Mouse (Mus musculus) hindbrain, embryonic 11.5 days (tissue): ENCODE results near the gene Iqce. TPM values are rescaled to one million over a fixed set of nuclear protein-coding genes. Genes with fewer than 3 reads are reported as not detected.
A peak's percentile ranks its signal among the peaks of the same experiment; 100 is the strongest.
"Not testable (repeated sequence)": the region's sequence is repeated elsewhere in the genome, so short reads cannot be mapped to it uniquely, and the experiment has no call there.

Experiments used
- ATAC-seq: fragments of 200-750 bp; cut with Nextera tagmentation; 2 replicates; pipeline ENCODE4 v1.8.0; 2017; ENCODE audit warnings: mild to moderate bottlenecking, moderate TSS enrichment, moderate library complexity; ENCODE audit not compliant: low FRiP score
- DNase-seq: peaks from one replicate; pipeline ENCODE4 v3.0.0-alpha.2; 2015; ENCODE audit warnings: low spot score
- H3K27ac ChIP-seq: fragments of 300-500 bp; sonication (generic); 2 replicates; pipeline ENCODE4 v1.5.1; 2014; ENCODE audit warnings: mild to moderate bottlenecking, low read depth, low read length
- H3K27me3 ChIP-seq: fragments of 300-500 bp; sonication (generic); 2 replicates; pipeline ENCODE4 v1.6.1; 2014; ENCODE audit warnings: mild to moderate bottlenecking, low read length, moderate library complexity, mixed read lengths; ENCODE audit not compliant: control insufficient read depth, insufficient read depth
- H3K36me3 ChIP-seq: fragments of 300-500 bp; sonication (generic); 2 replicates; pipeline ENCODE4 v1.6.1; 2014; ENCODE audit warnings: mild to moderate bottlenecking, low read length, moderate library complexity, mixed read lengths; ENCODE audit not compliant: control insufficient read depth, insufficient read depth
- H3K4me1 ChIP-seq: fragments of 300-500 bp; sonication (generic); replicated peaks from 2 replicates; pipeline ENCODE4 v1.6.1; 2014; ENCODE audit warnings: low read length, mixed read lengths; ENCODE audit not compliant: control insufficient read depth, insufficient read depth
- H3K4me2 ChIP-seq: fragments of 300-500 bp; sonication (generic); replicated peaks from 2 replicates; pipeline ENCODE4 v1.6.1; 2014; ENCODE audit warnings: mild to moderate bottlenecking, low read depth, low read length
- H3K4me3 ChIP-seq: fragments of 300-500 bp; sonication (generic); 2 replicates; pipeline ENCODE4 v1.5.1; 2014; ENCODE audit warnings: low read depth, low read length
- H3K9ac ChIP-seq: fragments of 300-500 bp; sonication (generic); 2 replicates; pipeline ENCODE4 v1.6.1; 2014; ENCODE audit warnings: low read depth, low read length
- H3K9me3 ChIP-seq: fragments of 300-500 bp; sonication (generic); 2 replicates; pipeline ENCODE4 v1.6.1; 2016; ENCODE audit warnings: low read length; ENCODE audit not compliant: control insufficient read depth
- WGBS: fragments of 180-500 bp; shearing (Covaris S2); extraction: QIAGEN DNeasy Blood & Tissue Kit; methylation state at CpG from one replicate; pipeline ENCODE4 v1.1.7; 2014; 5-methylcytosine and 5-hydroxymethylcytosine counted together
- polyA plus RNA-seq: library from polyadenylated mRNA; unstranded; fragments of >200 nt; fragmentation: Nextera tagmentation; extraction: Ambion mirVana; gene quantifications from 2 replicates; pipeline ENCODE4 v1.2.1, GENCODE M21; 2014

The Iqce gene
- polyA plus RNA-seq, 1 experiment from 2014 or later: 16.8 TPM

DNA sequence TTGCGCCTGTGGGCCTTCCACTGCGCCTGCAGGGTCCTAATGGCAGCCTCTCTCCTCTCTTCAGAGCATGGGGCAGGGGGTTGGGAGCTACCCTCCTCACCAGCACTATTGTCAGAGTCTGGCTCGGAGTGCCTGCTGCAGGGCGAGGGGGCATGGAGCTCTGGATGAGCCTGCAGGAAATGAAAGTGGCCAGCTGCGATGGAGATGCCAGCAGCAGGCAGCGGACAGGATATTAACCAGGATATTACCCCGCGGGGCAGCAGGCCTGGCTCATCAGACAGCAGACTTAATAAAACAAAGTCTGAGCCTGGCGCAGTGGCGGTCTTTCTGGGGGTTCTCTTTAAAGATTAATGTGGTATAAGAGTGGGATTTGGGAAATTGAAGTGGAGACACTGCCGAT is 27.1 kb downstream of the Iqce start:
- no peak overlapping the region for H3K4me3 ChIP-seq
- no peak overlapping the region for H3K27ac ChIP-seq
- no peak for DNase-seq
- no peaks in the 10 kb centered on the region for H3K27me3 ChIP-seq
- H3K4me2 ChIP-seq: no peak overlapping the region
- H3K9me3 ChIP-seq: no peaks in the 10 kb centered on the region
- H3K4me1 ChIP-seq: no peaks in the 10 kb centered on the region
- no peak for ATAC-seq
- no peak overlapping the region for H3K9ac ChIP-seq
- no peaks in the 10 kb centered on the region for H3K36me3 ChIP-seq
- WGBS: 86% methylated on average over 11 of the region's 11 CpGs

DNA sequence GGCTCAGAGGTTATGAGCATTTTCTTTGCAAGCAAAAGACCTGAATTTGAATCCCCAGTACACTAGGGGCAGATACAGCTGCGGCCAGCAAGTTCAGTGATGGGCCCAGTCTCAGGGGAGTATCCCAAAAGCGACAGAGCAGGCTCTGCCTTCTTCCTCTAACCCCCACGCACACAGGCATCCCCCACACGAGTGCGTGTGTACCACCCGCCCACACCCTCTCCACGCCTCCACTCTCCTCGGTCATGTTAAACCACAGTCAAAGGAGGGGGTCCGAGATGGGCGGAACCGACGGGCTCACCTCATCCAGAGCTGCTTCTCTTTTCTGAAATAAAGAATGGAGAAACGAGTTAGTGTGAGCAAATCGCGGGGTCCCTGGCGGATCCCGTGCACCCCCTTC is 28.1 kb downstream of the Iqce start:
- no peak overlapping the region for H3K4me2 ChIP-seq
- H3K9me3 ChIP-seq: no peaks in the 10 kb centered on the region
- no peak for ATAC-seq
- H3K27ac ChIP-seq: no peak overlapping the region
- no peak for DNase-seq
- H3K9ac ChIP-seq: no peak overlapping the region
- whole genome bisulfite sequencing: 89% methylated on average over 17 of the region's 17 CpGs
- H3K36me3 ChIP-seq: peaks cover 2% of the 10 kb centered on the region; the same call in 1 of the 2 replicates
- H3K4me3 ChIP-seq: no peak overlapping the region
- no peaks in the 10 kb centered on the region for H3K4me1 ChIP-seq
- H3K27me3 ChIP-seq: no peaks in the 10 kb centered on the region

- H3K9ac ChIP-seq, DNase-seq, H3K4me2 ChIP-seq, H3K4me1 ChIP-seq, H3K27me3 ChIP-seq, ATAC-seq, H3K27ac ChIP-seq, H3K4me3 ChIP-seq, H3K36me3 ChIP-seq, H3K9me3 ChIP-seq: not testable (repeated sequence)
- 88% methylated on average over 6 of the region's 6 CpGs for WGBS
These were observed 29.6 kb downstream of the Iqce start for GRCm38 (mm10) chr5:140672603-140673002.

DNA sequence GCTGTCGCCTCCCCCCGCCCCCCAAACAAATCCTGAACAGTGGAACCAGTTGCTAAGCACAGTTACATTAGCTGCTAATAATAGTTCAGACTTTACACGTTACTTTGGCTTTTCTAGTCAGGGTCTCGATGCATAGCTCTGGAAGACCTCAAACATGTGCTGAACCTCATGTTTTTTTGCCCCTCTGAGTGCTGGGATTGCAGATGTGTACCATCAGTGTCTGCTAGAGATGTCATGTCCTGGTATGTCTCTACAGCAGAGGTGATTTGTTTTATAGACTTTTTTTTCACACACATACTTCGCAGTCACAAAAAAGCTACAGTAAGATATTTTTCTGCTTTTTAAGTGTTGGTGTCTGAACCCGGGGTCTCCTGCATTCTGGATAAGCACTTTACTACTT is 30.1 kb downstream of the Iqce start:
- Histone ChIP-seq H3K9me3 (no peaks in the 10 kb centered on the region), H3K36me3 (peaks cover 3% of the 10 kb centered on the region; the same call in 1 of the 2 replicates), H3K4me3 (no peak overlapping the region), H3K27ac (no peak overlapping the region), H3K4me2 (no peak overlapping the region), H3K27me3 (no peaks in the 10 kb centered on the region), H3K9ac (no peak overlapping the region), H3K4me1 (no peaks in the 10 kb centered on the region)
- WGBS: 91% methylated on average over 6 of the region's 6 CpGs
- ATAC-seq: no peak
- no peak for DNase-seq

DNA sequence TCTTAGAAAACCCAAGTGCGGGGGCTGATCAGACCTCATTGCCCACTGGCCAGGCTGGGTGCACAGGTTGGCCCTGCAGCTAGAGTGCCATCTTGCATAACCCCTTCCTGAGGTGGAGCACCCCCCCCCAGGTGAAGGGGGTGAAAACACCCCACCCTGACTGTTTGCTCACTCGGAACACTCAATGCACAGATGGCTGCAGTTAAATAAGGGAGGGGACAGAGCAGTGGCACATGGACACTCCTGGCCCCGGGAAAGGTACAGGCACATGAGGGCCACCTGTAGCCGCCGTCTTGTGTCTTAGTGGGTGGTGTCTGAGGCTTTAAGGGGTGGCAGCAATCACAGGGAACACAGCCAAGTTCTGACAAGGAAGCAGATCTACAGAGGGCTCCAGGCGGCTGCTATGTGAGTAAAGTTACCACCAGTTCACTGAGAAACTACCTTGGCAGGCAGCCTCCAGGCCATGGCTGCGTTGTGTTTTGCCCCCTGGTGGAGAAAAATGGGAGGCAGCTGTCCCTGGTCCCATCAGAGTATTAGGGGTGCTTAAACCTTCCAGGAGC is 38.5 kb downstream of the Iqce start:
- no peak for ATAC-seq
- Histone ChIP-seq H3K27me3 (no peaks in the 10 kb centered on the region; the same call in 1 of the 2 replicates), H3K9ac (no peak overlapping the region), H3K4me3 (no peak overlapping the region), H3K9me3 (no peaks in the 10 kb centered on the region), H3K27ac (no peak overlapping the region), H3K4me1 (no peaks in the 10 kb centered on the region; the same call in 1 of the 2 replicates), H3K36me3 (no peaks in the 10 kb centered on the region), H3K4me2 (no peak overlapping the region)
- peak; percentile 64 for DNase-seq
- WGBS: 68% methylated on average over 7 of the region's 7 CpGs

GRCm38 (mm10) chr5:140662741-140663592 is 39.2 kb downstream of the Iqce start:
- H3K4me1 ChIP-seq: no peaks in the 10 kb centered on the region; the same call in 1 of the 2 replicates
- no peak for DNase-seq
- no peaks in the 10 kb centered on the region for H3K36me3 ChIP-seq
- no peaks in the 10 kb centered on the region; the same call in 1 of the 2 replicates for H3K27me3 ChIP-seq
- 71% methylated on average over 17 of the region's 17 CpGs for WGBS
- ATAC-seq: no peak
- no peak overlapping the region for H3K4me2 ChIP-seq
- H3K27ac ChIP-seq: no peak overlapping the region
- H3K9ac ChIP-seq: no peak overlapping the region
- H3K9me3 ChIP-seq: no peaks in the 10 kb centered on the region
- no peak overlapping the region for H3K4me3 ChIP-seq

DNA sequence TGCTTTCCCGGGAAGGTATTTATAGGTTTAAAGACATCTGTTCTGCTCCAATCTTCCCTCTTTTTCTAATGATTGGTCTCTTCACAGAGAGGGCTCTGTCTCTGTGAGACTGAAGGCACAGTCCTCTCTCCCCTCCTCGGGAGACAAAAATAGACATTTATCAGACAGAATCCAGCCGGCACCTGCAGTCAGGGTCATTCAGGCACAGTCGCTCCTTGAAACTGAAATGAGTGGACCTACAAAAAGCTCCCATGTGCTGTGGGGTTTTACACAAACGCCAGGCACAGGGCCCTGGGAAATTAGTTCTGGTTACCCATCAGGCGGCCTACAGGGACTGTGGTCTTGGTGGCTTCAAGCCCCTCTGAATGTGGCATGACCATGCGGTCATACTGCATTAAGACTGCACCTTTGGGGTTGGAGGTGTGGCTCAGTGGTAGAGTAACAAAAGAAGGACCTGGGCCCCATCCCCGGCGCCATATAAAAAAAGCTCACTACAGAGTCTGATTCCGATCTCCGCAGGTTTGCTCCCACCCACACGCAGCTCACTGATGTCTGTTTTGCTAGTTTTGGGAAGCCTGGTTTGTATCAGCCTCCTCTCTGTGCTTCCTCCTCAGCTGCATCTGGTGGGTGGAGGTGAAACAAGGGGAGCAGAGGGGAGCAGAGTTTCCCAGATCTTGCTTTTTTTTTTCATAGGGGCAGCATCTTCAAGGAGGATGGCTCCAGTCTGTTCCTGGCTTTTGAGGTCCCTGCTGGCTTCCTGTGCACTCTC is 40.1 kb downstream of the Iqce start:
- ATAC-seq (no peak), DNase-seq (no peak)
- Histone ChIP-seq H3K36me3 (no peaks in the 10 kb centered on the region), H3K4me3 (no peak overlapping the region), H3K27me3 (no peaks in the 10 kb centered on the region; the same call in 1 of the 2 replicates), H3K27ac (no peak overlapping the region), H3K9me3 (no peaks in the 10 kb centered on the region), H3K9ac (no peak overlapping the region), H3K4me1 (no peaks in the 10 kb centered on the region; the same call in 1 of the 2 replicates), H3K4me2 (no peak overlapping the region)
- 75% methylated on average over 12 of the region's 12 CpGs for WGBS

DNA sequence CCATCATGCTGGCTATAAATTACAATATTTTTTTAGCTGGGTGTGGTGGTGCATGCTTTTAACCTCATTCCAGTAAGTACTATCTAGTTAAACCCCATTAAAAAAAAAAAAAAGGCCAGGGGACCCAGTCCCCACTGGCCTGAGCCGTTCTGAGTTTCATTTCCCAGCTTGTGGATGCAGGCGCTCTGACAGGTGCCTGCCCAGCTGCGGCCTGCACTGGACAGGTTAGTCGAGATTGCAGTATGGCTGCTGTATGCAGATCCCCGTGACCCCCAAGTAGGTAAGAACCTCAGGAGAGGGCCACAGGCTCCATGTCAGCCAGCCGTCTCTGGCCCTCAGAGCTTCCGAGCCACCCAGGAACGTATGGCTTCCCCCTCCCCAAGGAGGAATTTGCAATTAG is 40.8 kb downstream of the Iqce start:
- no peak overlapping the region for H3K27ac ChIP-seq
- no peaks in the 10 kb centered on the region; the same call in 1 of the 2 replicates for H3K4me1 ChIP-seq
- no peak for ATAC-seq
- no peak for DNase-seq
- H3K4me2 ChIP-seq: no peak overlapping the region
- H3K9ac ChIP-seq: no peak overlapping the region
- H3K36me3 ChIP-seq: no peaks in the 10 kb centered on the region
- no peak overlapping the region for H3K4me3 ChIP-seq
- H3K27me3 ChIP-seq: no peaks in the 10 kb centered on the region; the same call in 1 of the 2 replicates
- no peaks in the 10 kb centered on the region for H3K9me3 ChIP-seq
- 79% methylated on average over 8 of the region's 8 CpGs for WGBS
